Mouse (Mus musculus) cerebellum, adult 11 months (tissue): ENCODE data around the gene Cers6.
A peak's percentile ranks its signal among the peaks of the same experiment; 100 is the strongest.

ENCODE experiments used
- DNase-seq: peaks from one replicate; pipeline ENCODE4 v3.0.0; 2022

Cers6 gene

GRCm38 (mm10) chr2:69020636-69021310 is 159.5 kb downstream of the Cers6 start:
- no peak for DNase-seq

GRCm38 (mm10) chr2:69021516-69021915 is 160.3 kb downstream of the Cers6 start:
- DNase-seq: no peak

- DNase-seq: no peak
Observed at GRCm38 (mm10) chr2:69024856-69025255, 163.6 kb downstream of the Cers6 start.

GRCm38 (mm10) chr2:69032562-69032961 is 171.3 kb downstream of the Cers6 start:
- no peak for DNase-seq

GRCm38 (mm10) chr2:69035457-69035856 is 174.2 kb downstream of the Cers6 start:
- no peak for DNase-seq

GRCm38 (mm10) chr2:69037362-69037761 is 176.1 kb downstream of the Cers6 start:
- DNase-seq: no peak

- DNase-seq: no peak
Observed at GRCm38 (mm10) chr2:69042327-69043106, 181.3 kb downstream of the Cers6 start.

- peak; percentile 44 for DNase-seq
Observed at GRCm38 (mm10) chr2:69043431-69044118, 182.3 kb downstream of the Cers6 start.

- no peak for DNase-seq
Observed at GRCm38 (mm10) chr2:69045926-69046325, 184.7 kb downstream of the Cers6 start.

- no peak for DNase-seq
Observed at GRCm38 (mm10) chr2:69047297-69047696, 186.1 kb downstream of the Cers6 start.

- DNase-seq: no peak
Observed at GRCm38 (mm10) chr2:69047805-69048204, 186.6 kb downstream of the Cers6 start.

- DNase-seq: no peak
Observed at GRCm38 (mm10) chr2:69049179-69049578, 187.9 kb downstream of the Cers6 start.

GRCm38 (mm10) chr2:69050189-69050588 is 188.9 kb downstream of the Cers6 start:
- no peak for DNase-seq

GRCm38 (mm10) chr2:69051596-69051995 is 190.4 kb downstream of the Cers6 start:
- DNase-seq: no peak

- DNase-seq: no peak
Observed at GRCm38 (mm10) chr2:69053210-69053858, 192.1 kb downstream of the Cers6 start.

- peak; percentile 72 for DNase-seq
Observed at GRCm38 (mm10) chr2:69054279-69054678, 193.0 kb downstream of the Cers6 start.

- no peak for DNase-seq
Observed at GRCm38 (mm10) chr2:69055174-69055573, 193.9 kb downstream of the Cers6 start.

- no peak for DNase-seq
Observed at GRCm38 (mm10) chr2:69061313-69061712, 200.1 kb downstream of the Cers6 start.

- DNase-seq: no peak
Observed at GRCm38 (mm10) chr2:69061910-69062689, 200.9 kb downstream of the Cers6 start.

- no peak for DNase-seq
Observed at GRCm38 (mm10) chr2:69064759-69065158, 203.5 kb downstream of the Cers6 start.

GRCm38 (mm10) chr2:69071440-69072235 is 210.4 kb downstream of the Cers6 start:
- DNase-seq: no peak

- no peak for DNase-seq
Observed at GRCm38 (mm10) chr2:69077189-69077588, 215.9 kb downstream of the Cers6 start.
